Mouse (Mus musculus) cerebellum, postnatal 36 days (tissue): ENCODE data around the gene Mink1.

Experiments
- DNase-seq, 2 experiments: peaks; one replicate each; pipeline ENCODE4 v3.0.0; 2021 to 2022; ENCODE audit warnings: mixed read lengths in 2 of 2

Mink1 gene

DNA sequence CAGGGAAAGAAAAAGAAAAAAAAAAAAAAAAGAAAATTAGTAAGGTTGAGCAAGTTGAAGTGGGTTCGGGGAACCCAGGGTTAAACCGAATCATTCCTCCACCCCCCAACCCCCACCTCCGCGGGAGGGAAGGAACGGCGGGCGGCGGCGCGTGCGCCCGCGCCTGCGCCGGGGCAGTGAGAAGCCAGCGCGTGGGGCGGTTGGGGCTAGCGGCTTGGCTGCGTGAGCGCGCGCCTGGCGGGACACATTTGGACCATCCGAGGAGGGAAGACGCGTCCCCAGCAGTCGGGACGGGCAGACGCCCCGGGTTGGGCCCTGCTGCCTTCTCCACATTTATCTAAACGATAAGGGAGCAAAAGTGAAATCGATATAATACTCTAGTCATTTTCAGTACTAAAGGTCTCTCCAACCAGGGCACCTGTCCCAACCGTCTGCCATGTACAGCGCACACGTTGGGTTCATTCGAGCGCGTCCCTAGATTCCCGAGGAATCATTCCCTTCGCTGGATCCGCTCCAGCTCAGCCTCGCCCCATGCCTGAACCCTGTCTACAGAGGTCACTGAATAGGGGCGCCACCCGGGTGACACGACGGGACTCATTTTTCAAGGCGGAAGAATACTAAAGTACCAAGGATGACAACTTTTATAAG lies 92.4 kb downstream of the Mink1 start:
- DNase-seq, result peak; percentile 81 to 87

DNA sequence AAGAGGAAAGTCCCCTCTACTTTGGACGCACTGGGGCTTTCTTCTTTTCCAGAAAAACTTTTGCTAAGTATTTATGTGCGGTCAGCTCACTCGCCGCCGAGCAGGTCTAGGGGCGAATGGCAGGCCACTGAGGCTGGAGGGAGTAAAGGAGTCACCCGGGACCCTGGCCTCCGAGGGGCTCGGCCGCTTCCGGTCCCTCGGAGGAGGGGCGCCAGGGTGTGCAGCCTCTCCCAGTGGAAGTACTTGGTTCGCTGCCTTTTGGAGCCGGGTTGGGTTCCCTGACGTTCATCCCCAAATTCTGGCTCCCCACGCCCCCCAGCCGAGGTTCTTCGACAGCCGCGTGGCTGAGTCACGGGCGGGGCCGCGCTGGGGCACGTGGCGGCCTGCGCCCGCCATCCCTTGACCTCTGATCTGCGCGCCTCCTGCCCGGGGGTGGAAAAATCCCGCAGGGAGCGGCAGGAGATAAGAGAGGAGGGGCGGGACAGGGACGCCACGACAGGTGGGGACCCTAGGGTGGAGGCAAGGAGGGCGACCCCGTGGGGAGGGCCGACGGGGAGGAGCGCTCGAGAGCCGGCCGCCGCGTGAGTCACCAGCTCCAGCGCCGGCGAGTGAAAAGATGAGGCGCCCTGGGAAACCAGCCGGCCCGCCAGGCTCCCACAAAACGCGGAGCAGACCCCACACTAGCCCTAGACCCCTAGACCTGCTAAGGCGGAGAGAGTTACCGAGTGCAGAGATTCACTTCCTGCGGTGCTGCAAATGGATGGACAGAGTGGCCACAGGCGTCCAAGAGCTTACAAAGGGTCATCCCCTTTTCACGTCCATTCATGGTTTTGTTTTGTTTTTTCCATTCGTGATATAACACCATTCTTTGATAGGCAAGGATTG lies 93.1 kb downstream of the Mink1 start:
- DNase-seq, result peak in 1 of 2 experiments; percentile 36

DNA sequence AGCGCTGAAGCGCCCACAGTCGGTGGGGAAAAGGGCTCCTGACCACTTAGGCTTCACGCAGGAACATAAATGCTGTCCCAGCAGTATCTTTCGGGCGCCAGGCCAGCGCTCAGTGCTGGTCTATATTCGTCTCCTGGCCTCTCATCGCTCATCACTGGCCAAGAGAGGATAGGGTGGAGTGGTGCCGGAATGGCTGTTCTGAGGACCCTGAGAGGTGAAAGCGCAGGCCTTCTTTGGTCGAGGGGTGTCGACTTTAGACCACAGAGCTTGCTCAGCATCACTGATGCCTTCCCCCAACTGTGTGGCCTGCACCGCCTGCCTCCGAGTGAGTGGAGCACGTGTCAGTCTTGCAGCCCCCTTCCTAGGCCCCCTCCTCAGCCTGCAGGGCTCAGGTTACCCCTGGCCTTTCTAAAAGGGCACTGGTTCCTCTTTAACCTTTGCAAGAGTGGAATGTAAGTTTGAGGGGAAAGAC lies 93.8 kb downstream of the Mink1 start:
- peak; percentile 46 to 52 for DNase-seq

GRCm38 (mm10) chr11:70656964-70657363 lies 94.3 kb downstream of the Mink1 start, which contains the start of gene Eno3:
Gene Eno3 (plus strand): TSS chr11:70657202.
- DNase-seq, result no peak

DNA sequence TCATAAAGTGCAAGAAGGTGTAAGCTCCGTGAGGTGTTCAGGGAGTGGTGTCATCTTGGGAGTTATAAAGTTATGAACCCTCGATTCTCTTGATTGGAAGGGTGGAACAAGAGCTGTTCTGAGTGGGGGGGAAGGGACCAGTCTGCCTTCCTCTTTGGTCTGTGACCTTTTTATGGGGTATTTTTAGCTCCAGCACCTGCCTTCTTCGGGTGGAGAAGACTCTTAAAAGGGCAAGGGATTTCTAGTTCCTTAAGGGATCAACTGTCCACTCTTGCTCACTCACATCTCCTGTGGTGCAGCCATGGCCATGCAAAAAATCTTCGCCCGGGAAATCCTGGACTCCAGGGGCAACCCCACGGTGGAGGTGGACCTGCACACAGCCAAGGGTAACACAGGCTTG lies 94.9 kb downstream of the Mink1 start:
- no peak for DNase-seq

DNA sequence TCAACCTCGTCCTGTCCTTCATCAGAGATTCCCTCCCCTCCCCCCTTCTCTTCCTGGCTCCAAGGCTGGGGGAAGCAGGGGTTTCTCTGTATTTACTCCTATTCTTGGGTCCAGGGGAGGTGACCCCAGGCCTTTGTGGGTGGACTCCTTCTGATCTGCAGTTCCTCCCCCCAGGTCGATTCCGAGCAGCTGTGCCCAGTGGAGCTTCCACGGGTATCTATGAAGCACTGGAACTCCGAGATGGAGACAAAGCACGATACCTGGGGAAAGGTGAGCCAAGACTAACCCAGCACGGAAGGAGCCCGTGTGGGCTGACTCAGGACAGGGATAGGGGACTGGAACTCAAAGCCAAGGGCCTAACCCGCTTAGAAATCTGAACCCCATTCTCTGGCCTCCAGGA lies 95.3 kb downstream of the Mink1 start:
- no peak for DNase-seq

DNA sequence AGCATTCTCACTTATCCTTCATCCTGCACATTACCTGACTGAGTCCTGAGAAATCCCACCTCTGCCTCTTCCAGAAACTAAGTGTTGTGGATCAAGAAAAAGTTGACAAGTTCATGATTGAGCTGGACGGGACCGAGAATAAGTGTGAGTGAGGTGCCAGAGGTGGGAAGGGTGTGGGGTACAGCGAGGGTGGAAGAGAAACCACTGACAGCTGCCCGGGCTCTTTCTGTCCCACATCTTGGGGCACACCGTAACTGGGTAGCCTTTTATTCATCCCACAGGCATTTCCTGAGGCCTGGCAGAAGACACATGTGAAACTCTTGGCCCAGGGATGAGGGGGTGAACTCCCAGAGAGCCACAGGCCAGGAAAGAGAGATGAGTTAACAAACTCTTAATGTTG lies 95.8 kb downstream of the Mink1 start:
- DNase-seq, result no peak

DNA sequence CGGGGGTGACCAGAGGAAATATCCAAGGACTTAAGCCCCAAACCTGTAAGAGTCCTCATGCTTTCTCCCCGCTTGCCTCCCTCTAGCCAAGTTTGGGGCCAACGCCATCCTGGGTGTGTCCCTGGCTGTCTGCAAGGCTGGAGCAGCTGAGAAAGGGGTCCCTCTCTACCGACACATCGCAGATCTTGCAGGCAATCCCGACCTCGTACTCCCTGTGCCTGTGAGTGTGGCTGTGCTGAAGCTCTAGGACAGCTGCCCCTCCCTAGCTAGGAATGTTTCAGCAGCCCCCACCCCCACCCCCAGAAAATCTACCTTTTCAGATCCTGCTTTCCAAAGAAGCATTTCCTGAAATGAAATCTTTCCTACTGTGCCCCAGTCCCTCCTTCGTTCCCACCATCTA lies 96.3 kb downstream of the Mink1 start:
- no peak for DNase-seq

GRCm38 (mm10) chr11:70660571-70660970 lies 97.9 kb downstream of the Mink1 start:
- DNase-seq, result no peak

DNA sequence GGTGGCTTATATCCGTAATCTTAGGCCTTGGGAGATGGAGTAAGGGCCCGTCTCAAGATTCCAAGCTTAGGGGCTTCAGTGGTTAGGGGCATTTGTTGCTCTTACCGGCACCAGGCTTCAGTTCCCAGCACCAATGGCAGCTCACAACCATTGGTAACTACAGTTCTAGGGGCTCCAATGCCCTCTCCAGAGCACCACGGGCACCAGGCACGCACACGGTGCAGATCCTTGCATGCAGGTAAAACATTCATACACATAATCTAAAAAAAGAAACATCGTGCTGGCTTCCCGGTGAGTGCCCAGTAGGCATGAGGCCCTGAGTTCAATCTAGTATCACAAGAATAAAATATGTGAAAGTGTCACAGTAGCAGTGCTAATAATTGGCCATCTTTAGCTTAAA lies 100.4 kb downstream of the Mink1 start:
- no peak for DNase-seq

DNA sequence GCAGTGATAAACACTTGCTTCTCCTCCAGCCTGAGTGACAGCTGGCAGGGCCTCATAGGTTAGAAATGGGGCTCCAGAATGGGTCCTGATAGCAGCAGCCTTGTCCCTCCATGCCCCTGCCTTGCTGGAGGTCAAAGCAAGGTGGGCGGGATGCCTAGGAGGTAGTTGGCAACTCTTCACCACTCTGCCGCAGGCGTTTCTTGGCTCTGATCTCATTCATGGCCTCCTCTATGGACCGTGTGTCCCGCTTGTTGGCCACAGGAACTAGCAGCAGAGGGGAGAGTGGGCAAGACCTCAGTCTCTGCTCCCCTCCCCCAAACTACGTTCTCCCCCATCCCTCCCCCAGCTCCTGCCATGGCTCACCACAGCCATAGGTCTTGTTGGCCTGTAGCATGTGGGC lies 101.3 kb downstream of the Mink1 start:
- DNase-seq, result no peak
